8 mouse cellular contexts compared by ENCODE assay signal in genomic region chr5:135960909-135961635, GRCm38 (mm10). TPM values are rescaled to one million over a fixed set of nuclear protein-coding genes. Genes with fewer than 3 reads are reported as not detected.
DNase-seq lines count a peak whose midpoint lies in the region; ATAC-seq and TF ChIP-seq lines count a peak whose summit lies in the region.

No protein-coding gene starts in this region.

- peaks cover 10% of the 10 kb centered on the region for H3K79me2 ChIP-seq in C2C12 (ENCODE audit: control insufficient read depth, insufficient read depth)

- no peak overlapping the region for H3K9ac ChIP-seq in forebrain, embryonic 14.5 days (ENCODE audit: low read length)
- peak overlapping the region; percentile 79 for H3K9ac ChIP-seq in liver, embryonic 14.5 days (replicated peaks)

- peak overlapping the region; percentile 31 for H3K4me3 ChIP-seq in C2C12 (ENCODE audit: insufficient read depth, poor library complexity, severe bottlenecking)
- no peak overlapping the region for H3K4me3 ChIP-seq in forebrain, embryonic 14.5 days (ENCODE audit: low read depth, low read length)
- peak overlapping the region; percentile 64 to 73 for H3K4me3 ChIP-seq in liver, embryonic 14.5 days (ENCODE audit: insufficient read depth in 1 of 2, low read depth in 2 of 2, low read length in 2 of 2)

- TF ChIP-seq CTCF in C2C12 (IDR thresholded peaks at IDR 0.05; ENCODE audit: control insufficient read depth, insufficient read depth, insufficient read length): no peak
- no peak for TF ChIP-seq CTCF in liver, embryonic 14.5 days (IDR thresholded peaks at IDR 0.05; ENCODE audit: low read depth)

- peaks cover 16% of the 10 kb centered on the region; the same call in 1 of the 2 replicates for H3K4me1 ChIP-seq in forebrain, embryonic 14.5 days (ENCODE audit: control insufficient read depth, insufficient read depth, low read length)
- peaks cover 45 to 53% of the 10 kb centered on the region in 2 experiments for H3K4me1 ChIP-seq in liver, embryonic 14.5 days (replicated peaks; ENCODE audit: control insufficient read depth in 2 of 2, insufficient read depth in 2 of 2, low read length in 1 of 2)

- H3K27me3 ChIP-seq in C2C12 (ENCODE audit: control insufficient read depth, insufficient read depth, insufficient read length): no peaks in the 10 kb centered on the region
- H3K27me3 ChIP-seq in forebrain, embryonic 14.5 days (replicated peaks; ENCODE audit: control insufficient read depth, insufficient read depth, low read length): no peaks in the 10 kb centered on the region
- no peaks in the 10 kb centered on the region; the same call in 1 of the 2 replicates for H3K27me3 ChIP-seq in liver, embryonic 14.5 days (ENCODE audit: control insufficient read depth, insufficient read depth, low read length)

- WGBS in forebrain, embryonic 14.5 days: 94% methylated on average over 15 of the region's 15 CpGs
- WGBS in liver, embryonic 14.5 days (ENCODE audit: insufficient replicate concordance): 78% methylated on average over 15 of the region's 15 CpGs

- TF ChIP-seq EP300 in liver, embryonic 14.5 days (IDR thresholded peaks at IDR 0.05; ENCODE audit: low read depth): no peak

- ATAC-seq in forebrain, embryonic 14.5 days: no peak
- ATAC-seq in liver, embryonic 14.5 days (ENCODE audit: insufficient read depth): no peak

- no peaks in the 10 kb centered on the region for H3K9me3 ChIP-seq in forebrain, embryonic 14.5 days (replicated peaks; ENCODE audit: control insufficient read depth, low read length)
- no peaks in the 10 kb centered on the region for H3K9me3 ChIP-seq in liver, embryonic 14.5 days (ENCODE audit: control insufficient read depth, low read length)

- H3ac ChIP-seq in C2C12 (ENCODE audit: control insufficient read depth, insufficient read length, low read depth): no peak overlapping the region

- H3K79me3 ChIP-seq in C2C12 (ENCODE audit: low read depth): no peaks in the 10 kb centered on the region

- no peak overlapping the region; the same call in 1 of the 2 replicates for H3K4me2 ChIP-seq in forebrain, embryonic 14.5 days (ENCODE audit: low read length)
- peak overlapping the region; percentile 100 for H3K4me2 ChIP-seq in liver, embryonic 14.5 days (ENCODE audit: low read depth)

- peak; percentile 95 for DNase-seq in heart, adult 11 months
- no peak for DNase-seq in heart, adult 8-10 months (ENCODE audit: low spot score)
- DNase-seq in forebrain, embryonic 14.5 days (ENCODE audit: low spot score): no peak
- no peak for DNase-seq in liver, embryonic 14.5 days (ENCODE audit: low read depth in 3 of 3, low spot score in 3 of 3)
- DNase-seq in layer of hippocampus, adult 18-20 months (ENCODE audit: low spot score in 2 of 2): no peak
- no peak for DNase-seq in spleen, postnatal 4 days (ENCODE audit: low spot score in 2 of 2)
- DNase-seq in layer of hippocampus, postnatal 10 days (ENCODE audit: low spot score in 2 of 2): no peak

- peak overlapping the region; percentile 96; the same call in 1 of the 2 replicates for H3K27ac ChIP-seq in forebrain, embryonic 14.5 days (ENCODE audit: low read depth, low read length)
- peak overlapping the region; percentile 99 for H3K27ac ChIP-seq in liver, embryonic 14.5 days

- no peaks in the 10 kb centered on the region for H3K36me3 ChIP-seq in C2C12 (ENCODE audit: control insufficient read depth, insufficient read depth)
- H3K36me3 ChIP-seq in forebrain, embryonic 14.5 days (ENCODE audit: control insufficient read depth, insufficient read depth, low read length): no peaks in the 10 kb centered on the region
- no peaks in the 10 kb centered on the region for H3K36me3 ChIP-seq in liver, embryonic 14.5 days (replicated peaks; ENCODE audit: control insufficient read depth, insufficient read depth, low read depth)

TF ChIP-seq in C2C12, 6 proteins besides CTCF, POLR2A, EP300 and RAD21:
- TF ChIP-seq MYOD1 (IDR thresholded peaks at IDR 0.05; ENCODE audit: control insufficient read depth, insufficient read length, low read depth): no peak
- no peak for TF ChIP-seq MYOG (IDR thresholded peaks at IDR 0.05; ENCODE audit: control insufficient read depth, extremely low read depth, insufficient read length)
- TF ChIP-seq FOSL1 (IDR thresholded peaks at IDR 0.05; ENCODE audit: insufficient read depth, low read length, poor library complexity, severe bottlenecking): no peak
- no peak for TF ChIP-seq MAX (IDR thresholded peaks at IDR 0.05)
- no peak for TF ChIP-seq USF1 (IDR thresholded peaks at IDR 0.05; ENCODE audit: low read depth)
- TF ChIP-seq CEBPB (IDR thresholded peaks at IDR 0.05; ENCODE audit: low read depth): no peak

RNA-seq across cellular contexts. Expression of gene Ssc4d, which starts 13.3 kb away (rescaled TPM):
- total RNA-seq in heart, adult 8-10 months (2022): under 1 TPM in 3 of 4 experiments, not detected in 1; 0.44 to 0.53 (median 0.46) TPM
- 3.6 TPM for polyA plus RNA-seq in C2C12 (2012; fragmentation: generic; extraction: Trizol)
- polyA plus RNA-seq in forebrain, embryonic 14.5 days (2014; fragmentation: Nextera tagmentation; extraction: Ambion mirVana): 0.99 and 1.4 TPM in 2 replicates
- polyA plus RNA-seq in liver, embryonic 14.5 days (2012; rRNA removed): 2.3 and 2.8 TPM in 2 replicates
- polyA plus RNA-seq in liver, embryonic 14.5 days (2014; fragmentation: Nextera tagmentation; extraction: Ambion mirVana): 1.5 and 2.1 TPM in 2 replicates
- 1 to 10 TPM; 1.1 to 1.4 TPM for total RNA-seq in layer of hippocampus, adult 18-20 months (2021)
- 1 to 10 TPM; 2.1 to 2.3 TPM for total RNA-seq in layer of hippocampus, postnatal 10 days (2021)

RNA-seq across cellular contexts. Expression of gene Zp3, which starts 18.8 kb away (rescaled TPM):
- not detected for total RNA-seq in heart, adult 8-10 months (2022)
- polyA plus RNA-seq in C2C12 (2012; fragmentation: generic; extraction: Trizol): not detected
- polyA plus RNA-seq in forebrain, embryonic 14.5 days (2014; fragmentation: Nextera tagmentation; extraction: Ambion mirVana): 0.13 and 0.16 TPM in 2 replicates
- 0.03 TPM in 1 of 2 replicates, not detected in the other for polyA plus RNA-seq in liver, embryonic 14.5 days (2012; rRNA removed)
- polyA plus RNA-seq in liver, embryonic 14.5 days (2014; fragmentation: Nextera tagmentation; extraction: Ambion mirVana): not detected in 2 replicates
- not detected for total RNA-seq in layer of hippocampus, adult 18-20 months (2021)
- not detected for total RNA-seq in layer of hippocampus, postnatal 10 days (2021)

RNA-seq across cellular contexts. Expression of gene Ywhag, which starts 26.7 kb away (rescaled TPM):
- 100 to 1,000 TPM; 265 to 313 (median 289) TPM for total RNA-seq in heart, adult 8-10 months (2022)
- polyA plus RNA-seq in C2C12 (2012; fragmentation: generic; extraction: Trizol): 227 TPM
- polyA plus RNA-seq in forebrain, embryonic 14.5 days (2014; fragmentation: Nextera tagmentation; extraction: Ambion mirVana): 361 and 450 TPM in 2 replicates
- 21.7 and 25.9 TPM in 2 replicates for polyA plus RNA-seq in liver, embryonic 14.5 days (2012; rRNA removed)
- 26.3 and 30.1 TPM in 2 replicates for polyA plus RNA-seq in liver, embryonic 14.5 days (2014; fragmentation: Nextera tagmentation; extraction: Ambion mirVana)
- total RNA-seq in layer of hippocampus, adult 18-20 months (2021): 1,000 to 10,000 TPM; 1,236 to 1,273 TPM
- total RNA-seq in layer of hippocampus, postnatal 10 days (2021): 1,000 to 10,000 TPM; 1,571 to 1,708 TPM

RNA-seq across cellular contexts. Expression of gene Dtx2, which starts 33.5 kb away (rescaled TPM):
- total RNA-seq in heart, adult 8-10 months (2022): 1 to 10 TPM; 6.0 to 7.3 (median 6.8) TPM
- polyA plus RNA-seq in C2C12 (2012; fragmentation: generic; extraction: Trizol): 20.3 TPM
- 24.9 and 30.5 TPM in 2 replicates for polyA plus RNA-seq in forebrain, embryonic 14.5 days (2014; fragmentation: Nextera tagmentation; extraction: Ambion mirVana)
- polyA plus RNA-seq in liver, embryonic 14.5 days (2012; rRNA removed): 3.4 and 5.0 TPM in 2 replicates
- polyA plus RNA-seq in liver, embryonic 14.5 days (2014; fragmentation: Nextera tagmentation; extraction: Ambion mirVana): 5.1 and 5.4 TPM in 2 replicates
- 1 to 10 TPM; 8.8 to 9.2 TPM for total RNA-seq in layer of hippocampus, adult 18-20 months (2021)
- 10 to 100 TPM; 10.0 to 12.4 TPM for total RNA-seq in layer of hippocampus, postnatal 10 days (2021)
